Mouse (Mus musculus) adrenal gland, postnatal 14 days (tissue): Measurements from ENCODE around the gene Pnmal2. TPM values are rescaled to one million over a fixed set of nuclear protein-coding genes. Genes with fewer than 3 reads are reported as not detected.

Experiments used
- DNase-seq: peaks from one replicate; pipeline ENCODE4 v3.0.0; 2021; ENCODE audit warnings: mixed read lengths
- long read RNA-seq, 2 experiments: library from polyadenylated mRNA; stranded (forward); transcript quantifications; one replicate each; pipeline ENCODE4 v2.0.0; 2021
- total RNA-seq: library from RNA; stranded (reverse); gene quantifications from 2 replicates; pipeline ENCODE4 v1.2.3, GENCODE M21; 2021

Gene Pnmal2
- total RNA-seq: 24.6 and 27.2 TPM in 2 replicates
- long read RNA-seq, experiment 1, full-length matches to known transcripts: 47 of 47 reads
- long read RNA-seq, experiment 1, partial matches to known transcripts: 0 of 47 reads
- long read RNA-seq, experiment 1, other reads (novel, unspliced or antisense): 0 of 47 reads
- long read RNA-seq, experiment 2, full-length matches to known transcripts: 23 of 23 reads
- long read RNA-seq, experiment 2, partial matches to known transcripts: 0 of 23 reads
- long read RNA-seq, experiment 2, other reads (novel, unspliced or antisense): 0 of 23 reads

DNA sequence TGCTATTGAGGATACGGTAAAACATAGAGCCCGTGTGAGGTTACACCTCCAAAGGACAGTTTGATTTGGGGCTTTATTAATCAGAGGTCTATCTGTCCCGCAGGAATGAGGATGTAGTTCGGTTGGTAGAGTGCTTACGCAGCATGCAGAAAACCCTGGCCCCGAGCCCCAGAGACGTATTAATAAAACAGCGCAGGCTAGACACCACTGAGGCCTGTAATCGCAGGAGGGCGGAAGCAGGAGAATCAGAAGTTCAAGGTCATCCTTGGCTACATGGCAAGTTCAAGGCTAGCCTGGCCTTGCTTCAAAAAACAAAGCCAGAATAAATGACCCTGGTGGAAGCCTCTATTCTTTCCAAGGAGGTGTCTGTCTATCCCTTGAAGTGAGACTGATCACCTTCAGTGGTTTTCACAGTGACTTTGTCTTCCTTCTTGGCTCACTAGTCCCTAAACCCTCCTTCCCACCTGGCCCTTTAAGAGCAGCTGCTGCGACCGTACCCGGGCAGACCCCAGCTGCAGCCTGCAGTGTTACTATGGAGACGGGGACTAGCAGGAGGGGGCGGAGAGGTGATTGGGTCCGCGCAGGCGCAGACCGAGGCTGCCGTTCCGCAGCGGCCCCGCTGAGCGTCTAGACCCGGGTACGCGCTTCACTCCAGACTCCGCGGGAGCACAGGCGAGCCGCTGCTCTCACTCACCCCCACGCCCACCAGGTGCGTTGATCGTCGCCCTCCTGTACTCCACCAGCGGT is at the start of gene Pnmal2:
Pnmal2 (plus strand) TSS at position 622 of the 747 bp plus-strand sequence.
- DNase-seq: peak; percentile 93

DNA sequence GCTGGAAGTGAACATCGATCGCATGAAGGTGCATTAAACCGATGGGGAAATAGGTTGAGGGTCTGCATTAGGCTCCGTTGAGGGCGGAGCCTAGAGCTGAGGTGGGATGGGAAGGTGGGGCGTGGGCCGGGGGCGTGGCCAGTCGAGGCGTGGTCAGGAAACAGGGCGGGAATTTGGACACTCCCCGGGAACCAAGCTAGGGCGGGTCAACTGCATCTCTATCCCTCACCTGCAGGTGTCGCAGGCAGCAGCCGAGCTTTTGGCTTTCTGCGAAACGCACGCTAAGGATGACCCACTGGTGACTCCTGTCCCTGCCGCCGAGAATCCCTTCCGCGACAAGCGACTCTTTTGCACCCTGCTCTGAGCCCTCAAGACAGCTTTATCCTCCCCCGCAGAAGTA is 49.5 kb upstream of the Pnmal2 start:
- DNase-seq: peak; percentile 88

DNA sequence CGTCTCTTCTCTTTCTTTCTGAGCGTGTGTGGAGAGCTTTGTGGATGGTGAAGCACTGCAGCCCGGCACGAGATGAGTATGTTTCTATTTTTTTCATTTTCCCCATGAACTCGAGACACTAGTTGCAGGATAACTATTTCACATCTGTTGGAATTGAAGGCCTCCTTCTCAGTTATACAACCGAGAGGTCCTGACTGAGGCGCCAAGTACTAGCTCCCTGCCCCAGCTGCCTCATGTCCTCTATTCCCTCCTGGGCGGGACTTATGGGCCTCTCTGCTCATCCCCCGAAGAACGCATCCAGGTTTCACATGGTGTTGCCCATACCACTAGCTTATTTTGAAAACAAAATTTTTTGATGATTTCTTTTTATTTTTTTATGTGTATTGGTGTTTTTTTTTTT is 49.0 kb upstream of the Pnmal2 start:
- DNase-seq: no peak

DNA sequence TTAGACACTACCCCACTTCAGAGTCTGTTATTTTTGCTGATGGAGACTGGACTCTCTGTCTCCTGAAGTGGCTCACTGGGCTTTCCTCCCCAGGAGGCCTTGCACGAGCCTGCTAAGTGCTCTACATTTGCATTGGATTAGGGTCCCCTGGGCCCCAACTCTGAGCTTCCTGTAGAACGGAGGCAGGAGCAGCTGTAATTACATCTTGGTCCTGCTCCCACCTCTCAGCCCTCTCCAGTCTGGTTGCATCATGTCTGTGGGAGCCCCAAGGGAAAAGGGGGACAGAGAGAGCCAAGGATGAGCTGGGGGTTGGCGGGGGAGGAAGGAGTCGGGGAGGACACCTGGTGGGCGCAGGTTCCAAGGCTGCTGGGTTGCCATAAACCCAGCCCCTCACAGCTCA is 44.0 kb upstream of the Pnmal2 start:
- DNase-seq: no peak

GRCm38 (mm10) chr7:16903439-16903955 is 41.0 kb upstream of the Pnmal2 start:
- DNase-seq: no peak

- no peak for DNase-seq
Observed at GRCm38 (mm10) chr7:16904120-16904675, 40.3 kb upstream of the Pnmal2 start.

GRCm38 (mm10) chr7:16905491-16906021 is 38.9 kb upstream of the Pnmal2 start:
- peak; percentile 68 for DNase-seq

- peak; percentile 49 for DNase-seq
Observed at GRCm38 (mm10) chr7:16906281-16906680, 38.2 kb upstream of the Pnmal2 start, which contains the start of gene Ptgir. Ptgir (plus strand) TSS chr7:16906490.

- DNase-seq: no peak
Observed at GRCm38 (mm10) chr7:16906889-16907559, 37.5 kb upstream of the Pnmal2 start.

GRCm38 (mm10) chr7:16907842-16908241 is 36.6 kb upstream of the Pnmal2 start:
- no peak for DNase-seq

DNA sequence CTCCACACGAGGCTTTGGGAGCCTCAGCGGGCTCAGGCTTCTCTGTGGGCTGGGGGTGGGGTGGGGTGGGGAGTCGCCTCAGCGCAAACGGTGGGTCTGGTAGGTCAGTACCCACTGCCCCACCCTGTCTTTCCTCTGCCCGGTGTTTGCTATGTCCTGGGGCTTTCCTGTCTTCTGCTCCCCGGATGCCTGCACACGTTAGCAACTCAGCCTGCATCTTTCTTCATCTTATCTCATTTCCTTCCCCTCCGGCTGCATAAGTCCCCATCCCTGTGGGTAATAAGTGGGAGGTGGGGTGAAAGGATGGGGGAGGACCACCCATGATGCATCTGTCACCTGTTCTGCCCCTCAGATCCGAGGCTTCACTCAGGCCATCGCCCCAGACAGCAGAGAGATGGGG is 36.1 kb upstream of the Pnmal2 start:
- no peak for DNase-seq

DNA sequence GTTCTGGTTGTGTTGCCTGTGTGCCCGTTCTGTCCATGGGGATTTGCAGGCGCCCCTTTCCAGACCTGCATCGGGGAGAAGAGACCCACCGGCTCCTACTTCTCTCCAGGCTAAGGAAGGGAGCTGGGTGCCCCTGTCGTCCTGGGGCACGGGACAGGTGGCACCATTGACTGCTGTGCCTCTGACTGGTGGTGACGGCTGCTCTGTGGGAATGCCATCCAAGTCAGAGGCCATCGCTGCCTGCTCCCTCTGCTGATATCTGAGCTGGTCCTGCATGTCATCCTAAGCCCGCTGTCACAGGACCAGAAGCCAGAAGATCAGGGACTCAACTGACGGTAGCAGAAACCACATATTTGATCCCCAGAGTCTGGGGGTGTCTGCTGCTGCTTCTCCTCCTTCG is 35.6 kb upstream of the Pnmal2 start:
- no peak for DNase-seq

DNA sequence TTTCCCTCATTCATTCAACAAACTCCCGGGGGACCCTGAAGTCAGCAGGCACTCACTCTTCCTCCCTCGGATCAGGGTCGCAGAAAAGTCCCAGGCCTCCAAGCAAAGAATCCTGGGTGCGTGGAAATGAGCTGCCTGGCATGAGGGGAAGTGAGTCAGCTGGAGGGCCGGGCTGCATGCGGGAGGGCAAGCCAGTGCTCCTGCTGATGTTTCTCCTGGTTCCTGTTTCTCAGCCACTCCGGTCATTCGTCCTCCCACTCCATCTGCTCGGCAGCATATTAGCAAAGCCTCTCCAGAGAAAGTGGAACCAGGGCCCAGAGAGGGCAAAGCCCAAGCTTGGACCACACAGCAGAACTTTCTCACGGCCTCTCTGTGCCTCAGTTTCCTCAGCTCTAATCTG is 34.6 kb upstream of the Pnmal2 start:
- DNase-seq: peak; percentile 30

GRCm38 (mm10) chr7:16911904-16912303 is 32.6 kb upstream of the Pnmal2 start:
- DNase-seq: no peak

- peak; percentile 27 for DNase-seq
Observed at GRCm38 (mm10) chr7:16912360-16912759, 32.1 kb upstream of the Pnmal2 start.

GRCm38 (mm10) chr7:16913806-16914452 is 30.6 kb upstream of the Pnmal2 start:
- DNase-seq: peak; percentile 85

GRCm38 (mm10) chr7:16914453-16915343 is 29.8 kb upstream of the Pnmal2 start:
- no peak for DNase-seq

GRCm38 (mm10) chr7:16915461-16916340 is 28.8 kb upstream of the Pnmal2 start:
- DNase-seq: no peak
